Mouse (Mus musculus) hindbrain, embryonic 11.5 days (tissue): ENCODE measurements at regions not wholly inside any gene's neighbourhood (a gene's known extent, or its start where the extent isn't known, plus 50 kb on each side); places are given as distances from the start of the nearest gene placed in this dataset.

Source experiments
- ATAC-seq: fragments of 200-750 bp; cut with Nextera tagmentation; 2 replicates; pipeline ENCODE4 v1.8.0; 2017; ENCODE audit warnings: mild to moderate bottlenecking, moderate TSS enrichment, moderate library complexity; ENCODE audit not compliant: low FRiP score
- DNase-seq: peaks from one replicate; pipeline ENCODE4 v3.0.0-alpha.2; 2015; ENCODE audit warnings: low spot score
- H3K27ac ChIP-seq: fragments of 300-500 bp; sonication (generic); 2 replicates; pipeline ENCODE4 v1.5.1; 2014; ENCODE audit warnings: mild to moderate bottlenecking, low read depth, low read length
- H3K27me3 ChIP-seq: fragments of 300-500 bp; sonication (generic); 2 replicates; pipeline ENCODE4 v1.6.1; 2014; ENCODE audit warnings: mild to moderate bottlenecking, low read length, moderate library complexity, mixed read lengths; ENCODE audit not compliant: control insufficient read depth, insufficient read depth
- H3K36me3 ChIP-seq: fragments of 300-500 bp; sonication (generic); 2 replicates; pipeline ENCODE4 v1.6.1; 2014; ENCODE audit warnings: mild to moderate bottlenecking, low read length, moderate library complexity, mixed read lengths; ENCODE audit not compliant: control insufficient read depth, insufficient read depth
- H3K4me1 ChIP-seq: fragments of 300-500 bp; sonication (generic); replicated peaks from 2 replicates; pipeline ENCODE4 v1.6.1; 2014; ENCODE audit warnings: low read length, mixed read lengths; ENCODE audit not compliant: control insufficient read depth, insufficient read depth
- H3K4me2 ChIP-seq: fragments of 300-500 bp; sonication (generic); replicated peaks from 2 replicates; pipeline ENCODE4 v1.6.1; 2014; ENCODE audit warnings: mild to moderate bottlenecking, low read depth, low read length
- H3K4me3 ChIP-seq: fragments of 300-500 bp; sonication (generic); 2 replicates; pipeline ENCODE4 v1.5.1; 2014; ENCODE audit warnings: low read depth, low read length
- H3K9ac ChIP-seq: fragments of 300-500 bp; sonication (generic); 2 replicates; pipeline ENCODE4 v1.6.1; 2014; ENCODE audit warnings: low read depth, low read length
- H3K9me3 ChIP-seq: fragments of 300-500 bp; sonication (generic); 2 replicates; pipeline ENCODE4 v1.6.1; 2016; ENCODE audit warnings: low read length; ENCODE audit not compliant: control insufficient read depth
- WGBS: fragments of 180-500 bp; shearing (Covaris S2); extraction: QIAGEN DNeasy Blood & Tissue Kit; methylation state at CpG from one replicate; pipeline ENCODE4 v1.1.7; 2014; 5-methylcytosine and 5-hydroxymethylcytosine counted together

DNA sequence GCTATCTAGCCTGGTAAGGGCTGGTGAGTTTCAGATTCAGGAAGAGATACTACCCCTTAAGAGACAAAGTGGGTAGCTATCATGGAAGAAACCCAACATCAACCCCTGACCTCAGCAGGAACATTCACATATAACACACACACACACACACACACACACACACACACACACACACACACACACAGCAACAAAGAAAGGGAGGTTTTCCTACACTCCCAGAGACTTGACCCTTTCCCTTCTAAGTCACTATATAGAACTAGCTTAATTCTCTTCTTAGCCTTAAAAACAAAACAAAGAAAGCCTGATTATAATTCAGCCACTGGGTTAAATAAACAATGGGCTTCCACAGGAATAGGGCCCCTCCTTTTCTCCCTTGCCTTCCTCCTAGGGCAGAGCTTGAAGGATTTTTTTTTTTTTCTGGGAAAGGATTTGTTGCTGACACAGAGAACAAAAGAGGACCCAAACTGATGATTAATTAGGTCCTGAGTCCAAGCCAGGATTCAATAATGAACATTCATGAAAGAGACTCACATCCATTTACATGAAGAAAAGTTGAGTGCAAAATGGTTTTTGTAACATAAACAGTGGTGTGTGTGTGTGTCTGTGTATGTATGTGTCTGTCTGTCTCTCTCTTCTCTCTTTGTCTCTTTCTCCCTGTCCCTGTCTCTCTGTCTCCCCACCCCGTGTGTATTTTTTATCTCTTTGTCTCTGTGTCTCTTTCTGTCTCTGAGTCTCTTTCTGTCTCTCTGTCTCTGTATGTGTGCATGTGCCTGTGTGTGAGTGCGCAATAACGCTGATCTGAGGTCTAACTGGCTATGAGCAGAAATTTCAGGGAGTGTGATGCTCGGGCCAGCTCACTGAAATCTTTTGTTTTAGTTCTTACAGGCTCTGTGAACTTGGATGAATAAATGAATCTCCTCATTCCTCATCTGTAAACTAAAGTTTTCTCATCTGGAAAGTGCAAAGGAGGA, 108.3 kb upstream of the Spdl1 start:
- DNase-seq = peak; percentile 33
- Histone ChIP-seq H3K27me3 (no peaks in the 10 kb centered on the region), H3K9me3 (no peaks in the 10 kb centered on the region), H3K4me2 (no peak overlapping the region), H3K4me1 (no peaks in the 10 kb centered on the region), H3K36me3 (no peaks in the 10 kb centered on the region), H3K4me3 (no peak overlapping the region), H3K27ac (0 out of 2 replicates have a peak overlapping the region, but pooled peaks have one; percentile 6), H3K9ac (no peak overlapping the region)
- WGBS = 62% methylated on average over 4 of the region's 4 CpGs
- ATAC-seq = peak; percentile 86

DNA sequence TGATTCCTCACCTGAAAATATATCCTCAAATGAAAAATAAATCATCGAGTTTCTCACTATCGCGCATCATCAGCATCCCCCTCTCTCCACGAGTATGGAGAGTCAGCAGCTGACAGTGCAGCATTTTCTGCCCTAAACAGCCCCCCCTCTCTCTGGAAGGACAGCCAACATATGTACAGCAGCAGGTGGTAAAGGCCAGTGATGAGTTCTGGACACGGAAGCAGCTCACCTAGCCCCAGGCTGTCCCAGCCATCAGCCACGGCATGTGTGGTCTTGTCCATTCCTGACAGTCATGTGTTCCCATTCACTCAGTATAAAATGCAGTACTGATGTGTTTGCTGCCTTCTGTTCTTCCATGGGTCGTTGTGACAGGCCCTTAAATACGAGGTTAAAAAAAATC, 106.7 kb upstream of the Spdl1 start:
- no peak overlapping the region for H3K4me2 ChIP-seq
- no peaks in the 10 kb centered on the region for H3K27me3 ChIP-seq
- ATAC-seq (no peak), DNase-seq (no peak)
- 78% methylated on average over 8 of the region's 8 CpGs for WGBS
- no peak overlapping the region for H3K9ac ChIP-seq
- no peaks in the 10 kb centered on the region for H3K9me3 ChIP-seq
- H3K4me3 ChIP-seq = no peak overlapping the region
- H3K4me1 ChIP-seq = no peaks in the 10 kb centered on the region
- H3K36me3 ChIP-seq = no peaks in the 10 kb centered on the region
- H3K27ac ChIP-seq = no peak overlapping the region

DNA sequence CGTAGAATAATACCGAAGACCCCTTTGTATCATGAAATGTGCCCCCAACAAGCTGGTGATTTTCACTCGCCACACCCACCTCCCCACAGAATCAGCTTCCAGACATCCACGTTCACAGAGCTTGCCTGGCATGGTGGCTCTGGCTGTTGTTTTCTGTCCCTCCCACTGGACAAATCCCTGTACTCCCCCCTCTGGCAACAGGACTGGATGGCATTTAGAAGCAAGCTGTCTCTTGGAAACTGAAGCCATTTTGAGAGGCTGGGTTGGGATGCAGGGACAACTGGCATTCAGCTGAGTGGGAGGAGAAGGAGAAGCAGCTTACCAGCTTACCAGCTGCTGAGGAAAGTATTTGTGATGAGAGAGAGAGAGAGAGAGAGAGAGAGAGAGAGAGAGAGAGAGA, 105.6 kb upstream of the Spdl1 start:
- Histone ChIP-seq H3K27ac (no peak overlapping the region), H3K9me3 (no peaks in the 10 kb centered on the region), H3K27me3 (no peaks in the 10 kb centered on the region), H3K4me3 (no peak overlapping the region), H3K4me1 (no peaks in the 10 kb centered on the region), H3K9ac (no peak overlapping the region), H3K36me3 (no peaks in the 10 kb centered on the region), H3K4me2 (no peak overlapping the region)
- WGBS = 87% methylated on average over 4 of the region's 4 CpGs
- ATAC-seq (no peak), DNase-seq (no peak)

DNA sequence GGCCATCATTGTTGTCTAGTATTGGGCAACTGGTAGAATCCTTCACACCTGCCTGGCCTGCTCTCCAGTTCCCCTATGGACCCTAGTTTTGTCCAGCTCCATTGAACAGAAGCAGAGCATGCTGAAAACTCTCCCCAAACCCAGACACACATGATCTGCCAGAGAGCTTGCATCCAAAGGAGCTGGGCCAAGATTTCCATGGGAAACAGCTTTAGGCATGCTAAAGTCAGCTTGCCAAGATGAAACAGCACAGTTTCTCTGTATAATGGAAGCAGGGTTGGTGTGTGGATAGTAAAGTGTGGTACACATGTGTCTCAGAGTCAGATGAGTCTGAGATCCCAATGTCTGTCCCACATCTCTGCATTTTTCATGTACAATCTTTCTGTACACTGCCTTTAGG, 98.8 kb upstream of the Spdl1 start:
- Histone ChIP-seq H3K9ac (no peak overlapping the region), H3K27ac (no peak overlapping the region), H3K4me1 (no peaks in the 10 kb centered on the region), H3K36me3 (no peaks in the 10 kb centered on the region), H3K9me3 (no peaks in the 10 kb centered on the region), H3K4me2 (no peak overlapping the region), H3K4me3 (no peak overlapping the region), H3K27me3 (no peaks in the 10 kb centered on the region)
- ATAC-seq (no peak), DNase-seq (no peak)

DNA sequence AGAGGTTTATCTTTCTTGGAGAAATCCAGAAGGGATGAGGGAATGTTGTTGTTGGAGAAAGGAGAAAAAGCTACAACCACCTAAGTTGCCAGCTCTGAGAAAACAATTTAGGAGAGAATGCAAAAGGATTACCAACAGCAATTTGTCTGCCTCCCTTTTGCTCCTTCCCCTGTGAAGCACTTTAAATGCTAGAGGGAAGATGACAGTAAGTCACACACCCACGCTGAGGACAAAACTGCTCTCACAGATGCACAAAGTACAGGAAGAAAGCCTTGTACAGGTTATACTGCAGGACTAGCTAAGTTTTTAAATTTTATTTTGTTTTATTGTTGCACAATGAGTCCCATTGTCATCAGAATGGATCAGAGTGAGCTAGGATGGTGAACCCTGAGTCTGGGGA, 83.7 kb upstream of the Spdl1 start:
- Histone ChIP-seq H3K4me2 (no peak overlapping the region), H3K9me3 (no peaks in the 10 kb centered on the region), H3K27ac (no peak overlapping the region), H3K4me3 (no peak overlapping the region), H3K4me1 (no peaks in the 10 kb centered on the region), H3K27me3 (no peaks in the 10 kb centered on the region), H3K36me3 (no peaks in the 10 kb centered on the region), H3K9ac (no peak overlapping the region)
- DNase-seq = no peak
- no peak for ATAC-seq
- 71% methylated on average over 1 of the region's 1 CpGs for WGBS

DNA sequence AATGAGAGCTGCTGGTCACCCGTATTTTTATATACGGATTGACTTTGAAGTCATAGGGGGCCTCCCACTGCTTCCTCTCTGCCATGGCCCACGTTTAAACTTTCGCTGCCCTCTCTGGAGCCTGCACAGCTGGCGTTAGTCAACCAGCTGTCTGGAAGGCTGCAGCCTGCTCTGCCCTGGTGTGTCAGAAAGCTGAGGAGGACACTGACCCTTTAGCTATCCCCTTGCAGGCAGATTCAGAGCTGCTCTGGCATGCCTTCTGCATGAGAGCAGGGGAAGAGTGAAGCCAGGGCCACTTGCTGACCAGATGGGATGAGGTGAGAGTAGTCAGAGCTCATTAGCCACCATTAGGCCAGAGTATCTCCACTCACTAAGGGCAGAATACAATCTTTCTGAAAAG, 76.4 kb upstream of the Spdl1 start:
- Histone ChIP-seq H3K9ac (no peak overlapping the region), H3K9me3 (no peaks in the 10 kb centered on the region), H3K36me3 (no peaks in the 10 kb centered on the region), H3K27me3 (no peaks in the 10 kb centered on the region), H3K4me2 (no peak overlapping the region), H3K4me1 (no peaks in the 10 kb centered on the region), H3K4me3 (no peak overlapping the region), H3K27ac (no peak overlapping the region)
- ATAC-seq (no peak), DNase-seq (no peak)
- WGBS = 32% methylated on average over 5 of the region's 5 CpGs

DNA sequence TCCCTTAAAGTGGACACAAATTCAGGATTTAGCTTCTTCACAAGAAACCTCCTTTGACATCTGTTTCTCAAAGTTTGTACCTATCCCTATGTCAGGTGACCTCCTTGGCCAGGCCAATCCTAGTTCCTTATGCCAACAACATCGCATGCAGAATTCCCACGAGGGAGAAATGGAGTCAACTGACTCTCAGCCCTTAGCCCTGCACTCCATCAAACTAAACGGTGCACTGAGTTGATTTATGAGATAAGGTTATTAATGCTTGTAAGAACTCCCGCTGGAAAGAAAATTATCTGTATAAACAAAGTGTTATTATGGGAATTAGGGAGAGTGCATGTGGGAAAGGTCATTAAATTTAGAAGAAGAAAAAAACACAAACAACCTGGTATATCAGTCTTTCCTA, 70.8 kb upstream of the Spdl1 start:
- H3K27ac ChIP-seq = no peak overlapping the region
- DNase-seq (no peak), ATAC-seq (no peak)
- H3K36me3 ChIP-seq = no peaks in the 10 kb centered on the region
- H3K27me3 ChIP-seq = no peaks in the 10 kb centered on the region
- H3K9me3 ChIP-seq = no peaks in the 10 kb centered on the region
- no peaks in the 10 kb centered on the region for H3K4me1 ChIP-seq
- no peak overlapping the region for H3K4me3 ChIP-seq
- no peak overlapping the region for H3K4me2 ChIP-seq
- 62% methylated on average over 4 of the region's 4 CpGs for WGBS
- H3K9ac ChIP-seq = no peak overlapping the region

DNA sequence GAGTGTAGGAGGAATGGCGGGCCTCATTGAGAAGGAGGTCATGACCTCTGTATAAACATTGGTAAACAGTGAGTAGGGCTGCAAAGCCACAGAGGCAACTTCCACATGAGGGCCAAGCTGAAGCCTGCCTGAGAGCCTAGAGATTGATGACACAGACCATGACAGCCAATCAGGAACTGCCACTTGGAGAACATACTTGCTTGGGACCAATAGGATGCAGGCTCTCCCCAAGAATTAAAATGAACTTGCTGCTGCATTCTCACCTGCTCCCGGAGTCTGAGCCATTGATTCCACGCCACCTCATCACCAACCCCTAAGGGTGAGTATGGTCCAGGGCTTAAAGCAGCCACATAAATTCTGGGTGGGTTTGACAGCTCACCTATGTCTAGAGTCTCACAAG, 66.0 kb upstream of the Spdl1 start:
- Histone ChIP-seq H3K36me3 (no peaks in the 10 kb centered on the region), H3K4me1 (no peaks in the 10 kb centered on the region), H3K27me3 (no peaks in the 10 kb centered on the region), H3K9me3 (no peaks in the 10 kb centered on the region), H3K4me2 (no peak overlapping the region), H3K27ac (no peak overlapping the region), H3K9ac (no peak overlapping the region), H3K4me3 (no peak overlapping the region)
- DNase-seq (no peak), ATAC-seq (no peak)
- WGBS = 67% methylated on average over 3 of the region's 3 CpGs

DNA sequence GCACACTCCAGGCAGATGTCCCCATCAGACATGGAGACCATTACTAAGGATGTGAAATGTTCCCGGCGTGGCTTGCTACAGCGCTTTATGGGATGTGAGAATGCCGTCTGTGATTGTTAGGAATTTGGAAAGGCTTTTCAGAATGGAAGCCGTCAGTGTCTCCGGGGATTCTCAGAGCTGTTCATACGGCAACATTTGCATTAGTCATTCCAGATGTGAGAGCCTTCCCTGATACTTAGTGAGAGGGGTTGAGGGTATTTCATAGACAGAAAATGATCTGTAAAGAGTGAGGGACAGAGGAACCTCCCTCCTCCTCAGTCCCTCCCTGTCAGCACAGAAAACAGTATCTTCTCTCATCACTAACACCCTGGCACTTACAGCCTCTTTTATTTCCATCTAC, 62.2 kb upstream of the Spdl1 start:
- H3K36me3 ChIP-seq = no peaks in the 10 kb centered on the region
- no peak overlapping the region for H3K9ac ChIP-seq
- H3K4me3 ChIP-seq = no peak overlapping the region
- no peak overlapping the region for H3K27ac ChIP-seq
- H3K27me3 ChIP-seq = no peaks in the 10 kb centered on the region
- H3K4me1 ChIP-seq = no peaks in the 10 kb centered on the region
- no peak for ATAC-seq
- H3K4me2 ChIP-seq = no peak overlapping the region
- no peaks in the 10 kb centered on the region for H3K9me3 ChIP-seq
- no peak for DNase-seq
- 77% methylated on average over 7 of the region's 7 CpGs for WGBS
